In genomic region chr14:54927296-54927695, GRCm38 (mm10) we compare ENCODE assay signal across 11 mouse cellular contexts. TPM values are rescaled to one million over a fixed set of nuclear protein-coding genes. Genes with fewer than 3 reads are reported as not detected.
DNase-seq lines count a peak whose midpoint lies in the region; ATAC-seq and TF ChIP-seq lines count a peak whose summit lies in the region.
"Had no signal": no experiment of that assay in that cellular context is flagged by ENCODE, and none has a peak within 500 bp of the region (broad histone marks: within the 10 kb centered on the region; RNA-seq: fewer than 3 reads in every experiment).

No protein-coding gene starts in this region.

- H3K9me3 ChIP-seq in kidney, postnatal 0 days (replicated peaks; ENCODE audit: low read length), result no peaks in the 10 kb centered on the region
- H3K9me3 ChIP-seq in hindbrain, postnatal 0 days (ENCODE audit: low read length), result no peaks in the 10 kb centered on the region
- no peaks in the 10 kb centered on the region for H3K9me3 ChIP-seq in neural tube, embryonic 14.5 days (ENCODE audit: control insufficient read depth, low read length)

- H3K9ac ChIP-seq in kidney, postnatal 0 days (ENCODE audit: low read depth, low read length), result peak overlapping the region; percentile 80
- H3K9ac ChIP-seq in hindbrain, postnatal 0 days (replicated peaks; ENCODE audit: low read length), result peak overlapping the region; percentile 78; the same call in 1 of the 2 replicates
- no peak overlapping the region for H3K9ac ChIP-seq in neural tube, embryonic 14.5 days (replicated peaks; ENCODE audit: low read depth, low read length)

- peak overlapping the region; percentile 95 for H3K27ac ChIP-seq in kidney, postnatal 0 days
- peak overlapping the region; percentile 95 for H3K27ac ChIP-seq in hindbrain, postnatal 0 days
- peak overlapping the region; percentile 52 for H3K27ac ChIP-seq in neural tube, embryonic 14.5 days (ENCODE audit: low read depth, low read length)

- H3K4me3 ChIP-seq in kidney, postnatal 0 days (replicated peaks; ENCODE audit: low read depth, low read length), result no peak overlapping the region
- H3K4me3 ChIP-seq in hindbrain, postnatal 0 days (ENCODE audit: low read length), result no peak overlapping the region
- peak overlapping the region; percentile 44; the same call in 1 of the 2 replicates for H3K4me3 ChIP-seq in neural tube, embryonic 14.5 days (ENCODE audit: low read depth, low read length)

- H3K4me2 ChIP-seq in kidney, postnatal 0 days (ENCODE audit: low read length), result peak overlapping the region; percentile 88
- H3K4me2 ChIP-seq in hindbrain, postnatal 0 days (ENCODE audit: low read depth, low read length), result peak overlapping the region; percentile 98
- peak overlapping the region; percentile 98 for H3K4me2 ChIP-seq in neural tube, embryonic 14.5 days (ENCODE audit: low read depth, low read length)

- no peak for TF ChIP-seq CTCF in kidney, postnatal 0 days (IDR thresholded peaks at IDR 0.05; ENCODE audit: low read depth)
- TF ChIP-seq CTCF in hindbrain, postnatal 0 days (IDR thresholded peaks at IDR 0.05; ENCODE audit: low read depth), result no peak

- no peak for ATAC-seq in kidney, postnatal 0 days (replicated peaks; ENCODE audit: low FRiP score, low read depth)
- ATAC-seq in hindbrain, postnatal 0 days, result no peak
- no peak for ATAC-seq in neural tube, embryonic 14.5 days (ENCODE audit: low read depth)

- WGBS in kidney, postnatal 0 days, result 22% methylated on average over 7 of the region's 7 CpGs
- WGBS in hindbrain, postnatal 0 days, result 27% methylated on average over 7 of the region's 7 CpGs
- WGBS in neural tube, embryonic 14.5 days, result 15% methylated on average over 7 of the region's 7 CpGs

- H3K4me1 ChIP-seq in kidney, postnatal 0 days (replicated peaks; ENCODE audit: insufficient read depth, low read length), result peaks cover 22% of the 10 kb centered on the region
- peaks cover 22% of the 10 kb centered on the region; the same call in 1 of the 2 replicates for H3K4me1 ChIP-seq in hindbrain, postnatal 0 days (ENCODE audit: insufficient read depth, low read length)
- peaks cover 8% of the 10 kb centered on the region; the same call in 1 of the 2 replicates for H3K4me1 ChIP-seq in neural tube, embryonic 14.5 days (ENCODE audit: control insufficient read depth, insufficient read depth, low read length)

- no peak for DNase-seq in kidney, postnatal 0 days (ENCODE audit: low spot score)
- DNase-seq in kidney, postnatal 10 days, result no peak
- peak; percentile 81 for DNase-seq in fat pad, adult 2 months (ENCODE audit: extremely low read depth, low read depth, low spot score)
- DNase-seq in hindbrain, postnatal 0 days (ENCODE audit: low spot score), result no peak
- no peak for DNase-seq in spleen, postnatal 14 days (ENCODE audit: low spot score in 2 of 2)
- no peak for DNase-seq in adrenal gland, adult 8-10 months
- DNase-seq in gastrocnemius, adult 8-10 months (ENCODE audit: low spot score in 2 of 2), result no peak
- DNase-seq: cerebellum, adult 8-10 months; kidney, adult 11 months had no signal

- H3K27me3 ChIP-seq in kidney, postnatal 0 days (ENCODE audit: insufficient read depth, low read length), result no peaks in the 10 kb centered on the region
- no peaks in the 10 kb centered on the region for H3K27me3 ChIP-seq in hindbrain, postnatal 0 days (ENCODE audit: insufficient read depth, low read length)
- no peaks in the 10 kb centered on the region for H3K27me3 ChIP-seq in neural tube, embryonic 14.5 days (ENCODE audit: control insufficient read depth, insufficient read depth, low read length)

- no peaks in the 10 kb centered on the region for H3K36me3 ChIP-seq in kidney, postnatal 0 days (ENCODE audit: insufficient read depth, low read length)
- H3K36me3 ChIP-seq in hindbrain, postnatal 0 days (ENCODE audit: insufficient read depth, low read length), result no peaks in the 10 kb centered on the region
- no peaks in the 10 kb centered on the region for H3K36me3 ChIP-seq in neural tube, embryonic 14.5 days (ENCODE audit: control insufficient read depth, insufficient read depth, low read length)

RNA-seq across cellular contexts. Expression of gene Efs, which starts 1.4 kb away (rescaled TPM):
- 15.0 and 16.0 TPM in 2 replicates for polyA plus RNA-seq in kidney, postnatal 0 days (2015; fragmentation: Nextera tagmentation; extraction: Ambion mirVana)
- 38.0 and 43.1 TPM in 2 replicates for total RNA-seq in hindbrain, postnatal 0 days (2014; rRNA removed)
- 12.9 and 13.8 TPM in 2 replicates for polyA plus RNA-seq in hindbrain, postnatal 0 days (2015; fragmentation: Nextera tagmentation; extraction: Ambion mirVana)
- polyA plus RNA-seq in neural tube, embryonic 14.5 days (2014; fragmentation: Nextera tagmentation; extraction: Ambion mirVana), result 9.9 and 13.5 TPM in 2 replicates
- total RNA-seq in adrenal gland, adult 8-10 months (2022), result 1 to 10 TPM; 2.5 to 4.4 (median 3.2) TPM
- 1 to 10 TPM in 1 of 4 experiments, under 1 TPM in 3; 0.48 to 1.1 (median 0.86) TPM for total RNA-seq in gastrocnemius, adult 8-10 months (2022)
- total RNA-seq: megakaryocyte, adult 5-6 weeks had no signal

RNA-seq across cellular contexts. Expression of gene Il25, which starts 5.2 kb away (rescaled TPM):
- polyA plus RNA-seq in kidney, postnatal 0 days (2015; fragmentation: Nextera tagmentation; extraction: Ambion mirVana), result 0.11 TPM in 1 of 2 replicates, not detected in the other
- total RNA-seq in hindbrain, postnatal 0 days (2014; rRNA removed), result not detected in 2 replicates
- polyA plus RNA-seq in hindbrain, postnatal 0 days (2015; fragmentation: Nextera tagmentation; extraction: Ambion mirVana), result 0.95 and 1.2 TPM in 2 replicates
- polyA plus RNA-seq in neural tube, embryonic 14.5 days (2014; fragmentation: Nextera tagmentation; extraction: Ambion mirVana), result 0.39 and 0.76 TPM in 2 replicates
- total RNA-seq in adrenal gland, adult 8-10 months (2022), result not detected
- total RNA-seq in gastrocnemius, adult 8-10 months (2022), result not detected
- total RNA-seq: megakaryocyte, adult 5-6 weeks had no signal

RNA-seq across cellular contexts. Expression of gene Cmtm5, which starts 8.8 kb away (rescaled TPM):
- polyA plus RNA-seq in kidney, postnatal 0 days (2015; fragmentation: Nextera tagmentation; extraction: Ambion mirVana), result 1.9 and 2.1 TPM in 2 replicates
- 62.6 and 74.1 TPM in 2 replicates for total RNA-seq in hindbrain, postnatal 0 days (2014; rRNA removed)
- 44.8 and 52.1 TPM in 2 replicates for polyA plus RNA-seq in hindbrain, postnatal 0 days (2015; fragmentation: Nextera tagmentation; extraction: Ambion mirVana)
- polyA plus RNA-seq in neural tube, embryonic 14.5 days (2014; fragmentation: Nextera tagmentation; extraction: Ambion mirVana), result 10.4 and 17.5 TPM in 2 replicates
- total RNA-seq in adrenal gland, adult 8-10 months (2022), result under 1 TPM; 0.42 to 0.67 (median 0.60) TPM
- total RNA-seq in gastrocnemius, adult 8-10 months (2022), result not detected
- total RNA-seq: megakaryocyte, adult 5-6 weeks had no signal

RNA-seq across cellular contexts. Expression of gene Slc22a17, which starts 14.4 kb away (rescaled TPM):
- polyA plus RNA-seq in kidney, postnatal 0 days (2015; fragmentation: Nextera tagmentation; extraction: Ambion mirVana), result 39.9 and 48.1 TPM in 2 replicates
- 605 and 606 TPM in 2 replicates for total RNA-seq in hindbrain, postnatal 0 days (2014; rRNA removed)
- 349 and 369 TPM in 2 replicates for polyA plus RNA-seq in hindbrain, postnatal 0 days (2015; fragmentation: Nextera tagmentation; extraction: Ambion mirVana)
- 121 and 122 TPM in 2 replicates for polyA plus RNA-seq in neural tube, embryonic 14.5 days (2014; fragmentation: Nextera tagmentation; extraction: Ambion mirVana)
- total RNA-seq in adrenal gland, adult 8-10 months (2022), result 10 to 100 TPM; 44.9 to 81.7 (median 60.3) TPM
- 1 to 10 TPM in 3 of 4 experiments, under 1 TPM in 1; 0.68 to 1.4 (median 1.2) TPM for total RNA-seq in gastrocnemius, adult 8-10 months (2022)

RNA-seq across cellular contexts. Expression of gene Pabpn1, which starts 35.0 kb away (rescaled TPM):
- polyA plus RNA-seq in kidney, postnatal 0 days (2015; fragmentation: Nextera tagmentation; extraction: Ambion mirVana), result 113 and 123 TPM in 2 replicates
- 88.1 and 109 TPM in 2 replicates for total RNA-seq in hindbrain, postnatal 0 days (2014; rRNA removed)
- 145 and 154 TPM in 2 replicates for polyA plus RNA-seq in hindbrain, postnatal 0 days (2015; fragmentation: Nextera tagmentation; extraction: Ambion mirVana)
- polyA plus RNA-seq in neural tube, embryonic 14.5 days (2014; fragmentation: Nextera tagmentation; extraction: Ambion mirVana), result 149 and 176 TPM in 2 replicates
- 100 to 1,000 TPM; 157 to 316 (median 238) TPM for total RNA-seq in adrenal gland, adult 8-10 months (2022)
- 10 to 100 TPM; 44.2 to 55.9 (median 50.0) TPM for total RNA-seq in gastrocnemius, adult 8-10 months (2022)

Comparison
In these comparisons a context has a peak if more than half of its experiments do, and no peak if none do; other contexts are left out.
1. RNA of gene Cmtm5, which starts 8.8 kb away (total RNA-seq): 62.6 to 74.1 TPM in hindbrain, postnatal 0 days; 0.42 to 0.67 TPM in adrenal gland, adult 8-10 months and not detected in gastrocnemius, adult 8-10 months; every median in the first group is over 10 times any median in the second.
2. Peak in every context shown above with its lines, with median percentiles within 50 percentile points of each other: H3K27ac ChIP-seq and H3K4me2 ChIP-seq.